Mouse (Mus musculus) thymus, adult 2 months (tissue): ENCODE data around the gene Gm7075. TPM values are rescaled to one million over a fixed set of nuclear protein-coding genes. Genes with fewer than 3 reads are reported as not detected.
A peak's percentile ranks its signal among the peaks of the same experiment; 100 is the strongest.

Experiments
- DNase-seq: peaks from one replicate; pipeline ENCODE4 v3.0.0; 2021
- H3K27ac ChIP-seq: fragments of 200-500 bp; 2 replicates; pipeline ENCODE4 v1.5.1; 2012; ENCODE audit warnings: low read length, control low read depth; ENCODE audit not compliant: control insufficient read depth, insufficient read depth
- H3K27me3 ChIP-seq: fragments of 200-500 bp; 2 replicates; pipeline ENCODE4 v1.6.1; 2012; ENCODE audit warnings: mild to moderate bottlenecking, low read length, moderate library complexity, mixed read lengths; ENCODE audit not compliant: control insufficient read depth, insufficient read depth
- H3K36me3 ChIP-seq: fragments of 200-500 bp; 2 replicates; pipeline ENCODE4 v1.6.1; 2012; ENCODE audit warnings: mild to moderate bottlenecking, low read length, moderate library complexity; ENCODE audit not compliant: control insufficient read depth, insufficient read depth
- H3K4me1 ChIP-seq: fragments of 200-500 bp; replicated peaks from 2 replicates; pipeline ENCODE4 v1.6.1; 2012; ENCODE audit warnings: low read length; ENCODE audit not compliant: control insufficient read depth, insufficient read depth
- H3K4me3 ChIP-seq: fragments of 200-500 bp; 2 replicates; pipeline ENCODE4 v1.5.1; 2012; ENCODE audit warnings: mild to moderate bottlenecking, low read length, control low read depth, moderate library complexity; ENCODE audit not compliant: control insufficient read depth, insufficient read depth
- CTCF ChIP-seq: fragments of 200-500 bp; IDR thresholded peaks from 2 replicates; pipeline ENCODE4 v1.5.1; 2012; ENCODE audit warnings: mild to moderate bottlenecking, control low read depth, low read length, moderate library complexity, borderline replicate concordance; ENCODE audit not compliant: control insufficient read depth, poor library complexity, insufficient read depth; ENCODE audit errors: extremely low read depth
- POLR2A ChIP-seq: fragments of 200-500 bp; IDR thresholded peaks from 2 replicates; pipeline ENCODE4 v1.6.1; 2012; ENCODE audit warnings: mild to moderate bottlenecking, low read length, control low read depth, moderate library complexity; ENCODE audit not compliant: control insufficient read depth, poor library complexity, insufficient read depth; ENCODE audit errors: extremely low read depth
- WGBS: fragments of 180-500 bp; shearing (Covaris S2); methylation state at CpG from one replicate; pipeline ENCODE4 v1.1.7; 2018; 5-methylcytosine and 5-hydroxymethylcytosine counted together
- polyA plus RNA-seq: library from polyadenylated mRNA; depleted of rRNA; stranded (reverse); fragments of >200 nt; gene quantifications from 2 replicates; pipeline ENCODE4 v1.2.3, GENCODE M21; 2012; rRNA removed

Gene Gm7075
- polyA plus RNA-seq, 1 experiment = not detected

DNA sequence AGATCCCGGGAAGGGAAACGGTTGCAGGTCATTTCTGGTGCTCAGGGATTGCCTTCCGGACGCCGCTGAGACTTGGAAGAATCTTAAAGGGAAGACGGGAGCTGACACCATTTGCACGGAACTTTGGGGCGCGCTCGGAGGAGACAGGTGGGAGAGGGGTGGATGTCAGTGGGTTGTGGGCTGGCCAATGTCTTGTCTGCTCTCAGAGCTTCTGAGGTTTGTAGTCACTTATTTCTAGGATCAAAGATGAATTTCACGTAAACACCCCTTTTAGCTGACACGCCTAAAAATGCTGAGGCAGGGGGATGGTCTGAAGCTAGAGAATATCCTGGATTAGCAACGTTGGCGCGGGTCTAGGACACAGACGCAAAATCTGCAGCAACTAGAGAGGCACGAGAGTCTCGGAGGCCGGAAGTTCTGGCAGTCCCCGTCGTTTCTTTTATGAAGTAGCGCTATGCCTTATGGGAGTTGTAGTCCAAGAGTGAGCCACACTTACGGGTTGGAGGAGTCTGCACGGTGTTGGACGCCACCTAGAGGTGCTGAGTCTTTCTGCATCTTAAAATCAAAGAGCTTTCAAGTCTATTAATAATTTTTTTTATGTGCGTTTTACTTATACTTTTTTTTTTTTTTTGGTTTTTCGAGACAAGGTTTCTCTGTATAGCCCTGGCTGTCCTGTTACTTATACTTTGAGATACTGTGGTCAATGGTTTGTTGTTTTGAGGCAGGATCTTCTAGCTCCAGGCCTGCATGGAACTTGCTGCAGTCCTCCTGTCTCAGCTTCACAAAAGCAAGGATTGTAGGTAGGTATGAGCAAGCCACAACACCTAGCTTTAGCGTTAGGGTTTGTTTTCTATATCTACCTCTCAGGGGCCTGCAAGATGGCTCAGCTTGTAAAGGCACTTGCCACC is 39.0 kb downstream of the Gm7075 start, which contains the start of gene Dnajc12:
Gene Dnajc12, plus strand, starts transcription at position 72 of the 908 bp plus-strand sequence.
- H3K4me3 ChIP-seq = peak within 1 kb of the TSS; percentile 44
- H3K4me1 ChIP-seq = peaks cover 6% of the 10 kb centered on the region
- no peaks in the 10 kb centered on the region for H3K36me3 ChIP-seq
- DNase-seq = peak; percentile 79
- H3K27me3 ChIP-seq = no peaks in the 10 kb centered on the region
- 1% methylated on average over 28 of the region's 28 CpGs for WGBS
- no peak for TF ChIP-seq CTCF
- peak; percentile 54; the same call in 1 of the 2 replicates for TF ChIP-seq POLR2A
- H3K27ac ChIP-seq = peak within 1 kb of the TSS; percentile 40; the same call in 1 of the 2 replicates

DNA sequence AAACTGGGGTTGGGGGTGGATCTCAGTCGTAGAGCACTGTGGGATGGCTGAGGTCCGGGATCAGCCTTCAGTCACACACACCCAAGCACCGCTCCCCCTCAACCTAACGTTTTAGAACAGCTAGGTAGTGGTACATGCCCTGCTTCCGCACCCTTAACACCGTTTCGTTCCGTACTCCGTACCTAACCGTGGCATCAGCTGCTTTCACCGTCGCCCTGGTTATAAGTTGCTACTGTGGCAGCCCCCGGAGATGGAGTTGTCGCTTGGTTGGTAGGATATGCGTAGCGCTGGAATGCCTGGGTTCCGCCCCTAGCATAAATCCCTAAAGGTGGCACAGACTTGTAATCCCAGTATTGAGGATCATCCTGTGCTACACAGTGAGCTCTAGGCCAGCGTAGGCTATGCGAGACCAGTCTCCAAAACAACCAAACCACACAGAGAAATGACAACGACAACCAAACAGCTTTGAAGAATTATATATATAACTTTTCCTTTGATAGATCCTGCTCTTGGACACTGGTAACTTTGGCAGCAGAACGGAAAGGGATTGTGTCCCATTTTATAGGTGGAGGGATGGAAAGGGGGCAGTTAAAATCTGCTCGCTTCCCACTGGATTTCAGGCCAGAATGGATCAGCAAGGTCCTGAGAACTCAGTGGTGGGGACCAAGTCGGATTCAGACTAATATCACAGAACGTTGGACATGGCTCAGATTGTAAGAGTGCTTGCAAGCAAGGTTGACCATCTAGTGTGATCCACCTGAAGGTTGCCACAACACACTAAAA is 39.9 kb downstream of the Gm7075 start, which contains the start of gene Sirt1:
Gene Sirt1, minus strand, starts transcription at position 207 of the 783 bp plus-strand sequence.
- Histone ChIP-seq H3K27ac (peak within 1 kb of the TSS; percentile 40; the same call in 1 of the 2 replicates), H3K36me3 (no peaks in the 10 kb centered on the region), H3K4me1 (peaks cover 6% of the 10 kb centered on the region), H3K4me3 (peak within 1 kb of the TSS; percentile 44), H3K27me3 (no peaks in the 10 kb centered on the region)
- no peak for TF ChIP-seq POLR2A
- no peak for TF ChIP-seq CTCF
- 8% methylated on average over 24 of the region's 24 CpGs for WGBS
- peak; percentile 38 for DNase-seq

DNA sequence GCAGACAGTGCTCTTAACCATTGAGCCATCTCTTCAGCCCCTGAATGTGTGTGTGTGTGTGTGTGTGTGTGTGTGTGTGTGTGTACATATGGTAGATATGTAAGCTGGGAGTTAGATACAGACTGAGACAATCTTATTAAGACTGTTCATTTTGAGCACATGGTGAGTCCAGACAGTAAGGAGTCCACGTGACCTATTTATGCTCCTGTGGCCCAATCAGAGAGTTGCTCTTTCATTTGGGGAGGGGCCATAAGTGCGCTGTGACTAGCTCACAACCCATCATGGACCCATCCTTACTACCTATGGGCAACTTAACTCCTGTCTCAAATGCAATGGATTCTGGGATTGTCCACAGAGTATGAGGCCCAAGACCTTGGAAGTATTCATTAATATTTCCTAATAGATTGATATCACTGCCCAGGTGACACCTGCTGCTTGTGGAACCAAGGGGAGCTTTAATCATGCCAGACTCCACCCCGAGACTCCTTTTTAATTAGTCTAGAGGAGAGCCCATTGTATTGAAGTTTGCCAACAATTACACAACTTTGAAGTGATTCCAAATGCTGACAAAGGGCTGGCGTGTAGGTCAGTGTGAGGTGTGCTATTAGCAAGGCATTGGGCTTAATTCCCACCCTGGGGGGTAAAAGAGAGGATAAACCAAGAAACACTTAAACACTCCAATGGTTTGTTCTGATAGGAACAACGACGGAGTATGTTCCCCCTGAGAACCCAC is 42.5 kb downstream of the Gm7075 start:
- Histone ChIP-seq H3K27ac (no peak overlapping the region), H3K36me3 (no peaks in the 10 kb centered on the region), H3K4me1 (peaks cover 6% of the 10 kb centered on the region), H3K27me3 (no peaks in the 10 kb centered on the region), H3K4me3 (no peak overlapping the region)
- no peak for TF ChIP-seq CTCF
- TF ChIP-seq POLR2A = no peak
- WGBS = 92% methylated on average over 6 of the region's 6 CpGs
- no peak for DNase-seq

DNA sequence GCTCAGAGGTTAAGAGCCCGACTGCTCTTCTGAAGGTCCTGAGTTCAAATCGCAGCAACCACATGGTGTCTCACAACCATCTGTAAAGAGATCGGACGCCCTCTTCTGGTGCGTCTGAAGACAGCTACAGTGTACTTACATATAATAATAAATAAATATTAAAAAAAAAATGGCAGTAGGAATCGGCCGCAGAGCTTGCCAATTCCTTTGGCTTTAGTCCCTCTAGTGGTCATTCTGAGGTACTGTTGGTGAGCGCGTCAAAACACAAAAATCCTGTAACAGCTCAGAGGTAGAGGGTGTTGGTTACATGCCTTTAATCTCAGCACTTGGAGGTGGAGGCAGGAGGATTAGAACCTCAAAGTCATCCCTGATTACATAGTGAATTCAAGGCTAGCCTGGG is 44.1 kb downstream of the Gm7075 start:
- Histone ChIP-seq H3K4me1 (peaks cover 6% of the 10 kb centered on the region), H3K4me3 (no peak overlapping the region), H3K27me3 (no peaks in the 10 kb centered on the region), H3K27ac (no peak overlapping the region), H3K36me3 (no peaks in the 10 kb centered on the region)
- DNase-seq = peak; percentile 49
- 18% methylated on average over 9 of the region's 9 CpGs for WGBS
- TF ChIP-seq CTCF (no peak), POLR2A (no peak)

DNA sequence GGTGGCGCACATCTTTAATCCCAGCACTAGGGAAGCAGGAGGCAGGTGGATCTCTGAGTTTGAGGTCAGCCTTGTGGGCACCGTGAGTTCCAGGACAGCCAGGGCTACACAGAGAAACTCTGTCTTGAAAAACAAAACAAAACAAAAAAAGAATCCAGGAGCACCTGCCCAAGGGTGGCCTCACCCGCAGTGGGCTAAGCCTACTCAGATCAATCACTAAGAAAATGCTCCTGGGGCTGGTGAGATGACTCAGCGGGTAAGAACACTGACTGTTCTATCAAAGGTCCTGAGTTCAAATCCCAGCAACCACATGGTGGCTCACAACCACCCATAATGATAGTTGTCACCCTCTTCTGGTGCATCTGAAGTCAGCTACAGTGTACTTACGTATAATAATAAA is 45.3 kb downstream of the Gm7075 start:
- no peak overlapping the region for H3K4me3 ChIP-seq
- H3K27ac ChIP-seq = no peak overlapping the region
- H3K36me3 ChIP-seq = no peaks in the 10 kb centered on the region
- peaks cover under 1% of the 10 kb centered on the region; the same call in 1 of the 2 replicates for H3K4me1 ChIP-seq
- DNase-seq = no peak
- no peaks in the 10 kb centered on the region for H3K27me3 ChIP-seq
- TF ChIP-seq POLR2A (no peak), CTCF (no peak)
- 88% methylated on average over 5 of the region's 5 CpGs for WGBS

Other genes with a start within 250 kb of the Gm7075 start
- 0.22 and 0.98 TPM in 2 replicates for gene Mypn, start 217.8 kb downstream of the Gm7075 start, polyA plus RNA-seq
- 23.4 and 26.6 TPM in 2 replicates for gene Herc4, start 178.0 kb downstream of the Gm7075 start, polyA plus RNA-seq
- 10.0 and 11.5 TPM in 2 replicates for gene Sirt1, start 40.1 kb downstream of the Gm7075 start, polyA plus RNA-seq
- 0.94 and 1.8 TPM in 2 replicates for gene Dnajc12, start 39.3 kb downstream of the Gm7075 start, polyA plus RNA-seq
- gene Ctnna3, start 8.3 kb upstream of the Gm7075 start, polyA plus RNA-seq = 0.18 and 0.46 TPM in 2 replicates